Mouse (Mus musculus) olfactory bulb, adult 2 months (tissue): Measurements from ENCODE around the gene Rec8. TPM values are rescaled to one million over a fixed set of nuclear protein-coding genes. Genes with fewer than 3 reads are reported as not detected.

Source experiments
- H3K27ac ChIP-seq: fragments of 200-500 bp; 2 replicates; pipeline ENCODE4 v1.5.1; 2012; ENCODE audit warnings: low read depth, low read length; ENCODE audit not compliant: insufficient read depth
- H3K4me1 ChIP-seq: fragments of 200-500 bp; 2 replicates; pipeline ENCODE4 v1.6.1; 2012; ENCODE audit warnings: low read length; ENCODE audit not compliant: control insufficient read depth, insufficient read depth
- H3K4me3 ChIP-seq: fragments of 200-500 bp; 2 replicates; pipeline ENCODE4 v1.5.1; 2012; ENCODE audit warnings: mild to moderate bottlenecking, low read depth, low read length, moderate library complexity; ENCODE audit not compliant: insufficient read depth
- CTCF ChIP-seq: fragments of 200-500 bp; IDR thresholded peaks from 2 replicates; pipeline ENCODE4 v1.5.1; 2012; ENCODE audit warnings: low read depth, mild to moderate bottlenecking, low read length, moderate library complexity; ENCODE audit not compliant: insufficient read depth
- POLR2A ChIP-seq: fragments of 200-500 bp; IDR thresholded peaks from 2 replicates; pipeline ENCODE4 v1.6.1; 2012; ENCODE audit warnings: mild to moderate bottlenecking, low read depth, low read length, moderate library complexity; ENCODE audit not compliant: insufficient read depth
- WGBS: fragments of 180-500 bp; shearing (Covaris S2); methylation state at CpG from one replicate; pipeline ENCODE4 v1.1.7; 2018; 5-methylcytosine and 5-hydroxymethylcytosine counted together
- polyA plus RNA-seq: library from polyadenylated mRNA; stranded (reverse); fragments of >200 nt; gene quantifications from 2 replicates; pipeline ENCODE4 v1.2.4, GENCODE M21; 2012; ENCODE audit warnings: low replicate concordance; ENCODE audit not compliant: missing spikeins, insufficient read depth, insufficient read length

Rec8 gene
- polyA plus RNA-seq, 1 experiment = not detected

GRCm38 (mm10) chr14:55579511-55580496 lies 38.0 kb upstream of the Rec8 start:
- H3K4me3 ChIP-seq = no peak overlapping the region
- TF ChIP-seq CTCF = no peak
- TF ChIP-seq POLR2A = no peak
- H3K27ac ChIP-seq = no peak overlapping the region
- 83% methylated on average over 23 of the region's 23 CpGs for WGBS
- H3K4me1 ChIP-seq = peaks cover 8% of the 10 kb centered on the region

DNA sequence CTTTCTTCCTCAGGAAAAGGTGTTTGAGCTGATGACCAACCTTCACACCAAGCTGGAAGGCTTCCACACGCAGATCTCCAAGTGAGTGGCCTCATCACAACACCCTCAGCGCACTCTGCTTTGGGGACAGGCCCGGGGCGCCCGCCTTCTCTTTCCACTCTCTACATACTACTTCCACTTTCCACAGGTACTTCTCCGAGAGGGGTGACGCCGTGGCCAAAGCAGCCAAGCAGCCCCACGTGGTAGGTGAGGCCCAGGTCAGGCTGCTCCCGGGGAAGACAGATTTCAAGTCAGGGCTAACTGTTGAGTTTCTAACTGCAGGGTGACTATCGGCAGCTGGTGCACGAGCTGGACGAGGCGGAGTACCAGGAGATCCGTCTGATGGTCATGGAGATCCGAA lies 37.1 kb upstream of the Rec8 start:
- 94% methylated on average over 16 of the region's 16 CpGs for WGBS
- no peak for TF ChIP-seq CTCF
- no peak for TF ChIP-seq POLR2A
- H3K27ac ChIP-seq = no peak overlapping the region
- H3K4me1 ChIP-seq = peaks cover 10% of the 10 kb centered on the region
- no peak overlapping the region for H3K4me3 ChIP-seq

DNA sequence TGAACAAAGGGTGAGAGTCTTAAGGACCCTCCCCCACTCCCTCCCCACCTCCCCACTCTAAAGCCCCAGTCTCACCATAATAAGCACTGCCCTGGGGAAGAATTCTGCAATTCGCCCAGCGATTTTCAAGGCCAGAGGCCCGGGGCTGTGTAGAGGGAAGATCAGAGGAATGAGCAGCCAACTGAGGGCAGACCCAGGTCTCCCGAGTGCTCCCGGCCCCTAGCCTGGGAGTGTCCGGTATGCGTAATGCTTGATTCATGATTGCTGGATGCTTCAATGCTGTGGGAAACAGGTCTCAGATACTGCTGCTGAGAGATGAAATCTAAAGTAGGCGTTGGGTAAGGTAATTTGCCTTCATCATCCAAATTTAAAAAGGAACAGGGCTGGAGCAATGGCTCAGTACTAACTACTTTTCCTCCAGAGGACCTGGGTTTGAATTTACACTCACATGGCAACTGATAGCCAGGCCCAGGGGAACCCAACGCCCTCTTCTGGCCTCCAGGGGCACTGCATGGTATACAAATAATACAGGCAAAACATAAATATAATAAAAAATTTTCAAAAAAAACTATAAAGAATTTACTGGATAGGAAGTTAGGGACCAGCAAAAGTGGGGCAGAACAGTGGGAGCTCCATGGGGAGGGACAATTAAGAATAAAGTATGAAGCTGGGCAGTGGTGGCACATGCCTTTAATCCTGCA lies 35.7 kb upstream of the Rec8 start:
- 79% methylated on average over 9 of the region's 9 CpGs for WGBS
- H3K27ac ChIP-seq = no peak overlapping the region
- H3K4me1 ChIP-seq = peaks cover 9% of the 10 kb centered on the region
- TF ChIP-seq POLR2A (no peak), CTCF (no peak)
- H3K4me3 ChIP-seq = no peak overlapping the region

GRCm38 (mm10) chr14:55584303-55584701 lies 33.5 kb upstream of the Rec8 start:
- Histone ChIP-seq H3K4me1 (peaks cover 3% of the 10 kb centered on the region), H3K27ac (no peak overlapping the region), H3K4me3 (peak overlapping the region; percentile 91)
- 34% methylated on average over 5 of the region's 5 CpGs for WGBS
- no peak for TF ChIP-seq CTCF
- TF ChIP-seq POLR2A = no peak

- peaks cover 3% of the 10 kb centered on the region for H3K4me1 ChIP-seq
- TF ChIP-seq CTCF = no peak
- peak; percentile 34; the same call in 1 of the 2 replicates for TF ChIP-seq POLR2A
- H3K27ac ChIP-seq = peak within 1 kb of the TSS; percentile 55
- 3% methylated on average over 43 of the region's 43 CpGs for WGBS
- H3K4me3 ChIP-seq = peak within 1 kb of the TSS; percentile 91
These were observed 32.9 kb upstream of the Rec8 start, which contains the start of gene Emc9 for GRCm38 (mm10) chr14:55584702-55585565. Emc9 (minus strand) TSS chr14:55585302.

GRCm38 (mm10) chr14:55585566-55585960 lies 32.3 kb upstream of the Rec8 start:
- no peak overlapping the region for H3K4me3 ChIP-seq
- WGBS = 76% methylated on average over 6 of the region's 6 CpGs
- peak overlapping the region; percentile 55 for H3K27ac ChIP-seq
- H3K4me1 ChIP-seq = peaks cover 3% of the 10 kb centered on the region
- TF ChIP-seq CTCF (no peak), POLR2A (no peak)

DNA sequence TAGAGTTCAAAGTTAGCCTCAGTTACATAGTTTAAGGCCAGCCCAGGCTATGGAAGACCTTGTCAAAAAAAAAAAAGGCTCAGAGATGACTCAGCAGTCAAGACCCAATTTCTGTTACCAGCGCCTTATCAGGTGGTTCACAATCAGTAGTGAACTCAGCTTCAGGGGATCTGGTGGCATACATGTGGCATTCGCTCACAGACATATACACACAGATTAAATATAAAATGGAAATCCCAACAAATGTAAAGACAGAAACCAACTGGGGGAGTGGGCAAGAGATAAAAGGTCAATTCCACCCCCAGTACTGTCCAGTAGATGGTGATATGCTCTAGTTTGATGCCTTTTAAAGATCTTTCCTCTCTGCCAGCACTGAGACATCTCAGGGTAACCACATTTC lies 31.7 kb upstream of the Rec8 start:
- 96% methylated on average over 2 of the region's 2 CpGs for WGBS
- no peak overlapping the region for H3K4me3 ChIP-seq
- H3K27ac ChIP-seq = no peak overlapping the region
- TF ChIP-seq CTCF (no peak), POLR2A (no peak)
- peaks cover 3% of the 10 kb centered on the region for H3K4me1 ChIP-seq

DNA sequence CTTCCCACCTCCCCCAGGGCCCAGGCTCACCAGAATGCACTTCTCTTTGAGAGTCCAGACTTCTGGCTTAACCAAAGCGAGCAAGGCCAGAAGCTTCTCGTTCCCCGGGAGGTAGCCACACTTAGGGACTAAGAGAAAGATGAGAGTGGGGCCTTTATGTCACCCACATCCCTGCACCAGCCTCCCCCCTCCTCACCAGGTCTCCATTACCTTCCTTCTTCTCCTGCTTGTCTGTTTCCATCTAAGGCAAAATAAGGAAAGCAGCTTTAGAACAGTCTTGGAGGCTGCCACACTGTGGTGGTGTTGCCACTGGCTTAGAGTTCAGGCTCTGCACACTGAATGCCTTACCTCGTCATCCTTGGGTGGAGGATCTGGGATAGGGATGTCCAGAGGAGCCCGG lies 28.6 kb upstream of the Rec8 start:
- WGBS = 86% methylated on average over 5 of the region's 5 CpGs

More for the DNA sequence above, 28.6 kb upstream of the Rec8 start:
- H3K27ac ChIP-seq = no peak overlapping the region
- H3K4me3 ChIP-seq = no peak overlapping the region
- no peak for TF ChIP-seq POLR2A
- no peak for TF ChIP-seq CTCF
- peaks cover 12% of the 10 kb centered on the region for H3K4me1 ChIP-seq
